Mouse (Mus musculus) liver, embryonic 14.5 days (tissue): ENCODE measurements around the gene Polr1d. TPM values are rescaled to one million over a fixed set of nuclear protein-coding genes. Genes with fewer than 3 reads are reported as not detected.

Experiments used
- ATAC-seq: fragments of 200-750 bp; cut with Nextera tagmentation; 2 replicates; pipeline ENCODE4 v1.8.0; 2017; ENCODE audit warnings: moderate number of reproducible peaks, mild to moderate bottlenecking, moderate library complexity; ENCODE audit not compliant: insufficient read depth
- DNase-seq, 3 experiments: peaks; one replicate each; pipeline ENCODE4 v3.0.0-alpha.2; 2012 to 2013; ENCODE audit warnings: low read depth in 3 of 3, low spot score in 3 of 3
- H3K27ac ChIP-seq: fragments of 300-500 bp; sonication (generic); 2 replicates; pipeline ENCODE4 v1.5.1; 2014; ENCODE audit warnings: moderate library complexity, mild to moderate bottlenecking, control low read depth, inconsistent platforms
- H3K27me3 ChIP-seq: fragments of 300-500 bp; sonication (generic); 2 replicates; pipeline ENCODE4 v1.6.1; 2014; ENCODE audit warnings: mild to moderate bottlenecking, low read length, moderate library complexity; ENCODE audit not compliant: control insufficient read depth, insufficient read depth
- H3K36me3 ChIP-seq: fragments of 300-500 bp; sonication (generic); replicated peaks from 2 replicates; pipeline ENCODE4 v1.6.1; 2014; ENCODE audit warnings: low read depth; ENCODE audit not compliant: control insufficient read depth, insufficient read depth
- H3K4me1 ChIP-seq, 2 experiments: fragments of 200-500 bp in 1 of 2; fragments of 300-500 bp in 1 of 2; sonication (generic) in 1 of 2; replicated peaks; 2 replicates each; pipeline ENCODE4 v1.6.1; 2012 to 2014; ENCODE audit warnings: antibody characterized with exemption in 1 of 2, inconsistent platforms in 1 of 2, low read length in 1 of 2; ENCODE audit not compliant: control insufficient read depth in 2 of 2, insufficient read depth in 2 of 2
- H3K4me2 ChIP-seq: fragments of 300-500 bp; sonication (generic); 2 replicates; pipeline ENCODE4 v1.6.1; 2014; ENCODE audit warnings: low read depth, mild to moderate bottlenecking, control low read depth, moderate library complexity
- H3K4me3 ChIP-seq, 2 experiments: fragments of 200-500 bp in 1 of 2; fragments of 300-500 bp in 1 of 2; sonication (generic) in 1 of 2; 2 replicates each; pipeline ENCODE4 v1.5.1; 2012 to 2014; ENCODE audit warnings: low read depth in 2 of 2, low read length in 2 of 2, mild to moderate bottlenecking in 2 of 2, control low read depth in 1 of 2, inconsistent platforms in 1 of 2, moderate library complexity in 1 of 2; ENCODE audit not compliant: insufficient read depth in 1 of 2
- H3K9ac ChIP-seq: fragments of 300-500 bp; sonication (generic); replicated peaks from 2 replicates; pipeline ENCODE4 v1.6.1; 2014; ENCODE audit warnings: mild to moderate bottlenecking, control low read depth, moderate library complexity
- H3K9me3 ChIP-seq: fragments of 300-500 bp; sonication (generic); 2 replicates; pipeline ENCODE4 v1.6.1; 2016; ENCODE audit warnings: low read length, mixed read lengths; ENCODE audit not compliant: control insufficient read depth
- CTCF ChIP-seq: IDR thresholded peaks from 2 replicates; pipeline ENCODE4 v1.5.1; 2016; ENCODE audit warnings: antibody characterized with exemption, low read depth, control low read depth
- EP300 ChIP-seq: IDR thresholded peaks from 2 replicates; pipeline ENCODE4 v1.6.1; 2016; ENCODE audit warnings: antibody characterized with exemption, low read depth
- WGBS: fragments of 180-500 bp; shearing (Covaris S2); extraction: QIAGEN DNeasy Blood & Tissue Kit; methylation state at CpG from one replicate; pipeline ENCODE4 v1.1.7; 2014; ENCODE audit not compliant: insufficient replicate concordance; 5-methylcytosine and 5-hydroxymethylcytosine counted together
- polyA plus RNA-seq, 2 experiments: library from polyadenylated mRNA; depleted of rRNA in 1 of 2; stranded (reverse) in 1 of 2; unstranded in 1 of 2; fragments of >200 nt; fragmentation: Nextera tagmentation in 1 of 2; extraction: Ambion mirVana in 1 of 2; gene quantifications; 2 replicates each; pipeline versions ENCODE4 v1.2.1 to v1.2.3; 2012 to 2014

The Polr1d gene
- polyA plus RNA-seq, 2 experiments, result 58.6 to 87.1 TPM

GRCm38 (mm10) chr5:147036028-147036427, 40.8 kb upstream of the Polr1d start:
- no peaks in the 10 kb centered on the region for H3K9me3 ChIP-seq
- no peak overlapping the region for H3K27ac ChIP-seq
- H3K4me2 ChIP-seq, result no peak overlapping the region
- H3K4me3 ChIP-seq, result no peak overlapping the region
- no peaks in the 10 kb centered on the region; the same call in 1 of the 2 replicates for H3K36me3 ChIP-seq
- H3K4me1 ChIP-seq, result no peaks in the 10 kb centered on the region
- H3K9ac ChIP-seq, result no peak overlapping the region
- no peak for DNase-seq
- 63% methylated on average over 10 of the region's 10 CpGs for WGBS
- TF ChIP-seq EP300, result no peak
- TF ChIP-seq CTCF, result no peak
- no peaks in the 10 kb centered on the region for H3K27me3 ChIP-seq
- ATAC-seq, result no peak

- Histone ChIP-seq H3K9me3 (no peaks in the 10 kb centered on the region), H3K27me3 (no peaks in the 10 kb centered on the region), H3K9ac (no peak overlapping the region), H3K4me1 (no peaks in the 10 kb centered on the region), H3K36me3 (no peaks in the 10 kb centered on the region; the same call in 1 of the 2 replicates), H3K4me2 (no peak overlapping the region), H3K27ac (no peak overlapping the region), H3K4me3 (no peak overlapping the region)
- DNase-seq, result no peak
- TF ChIP-seq EP300 (no peak), CTCF (no peak)
- ATAC-seq, result no peak
- 80% methylated on average over 5 of the region's 5 CpGs for WGBS
Measured at GRCm38 (mm10) chr5:147036661-147037060, 40.2 kb upstream of the Polr1d start.

DNA sequence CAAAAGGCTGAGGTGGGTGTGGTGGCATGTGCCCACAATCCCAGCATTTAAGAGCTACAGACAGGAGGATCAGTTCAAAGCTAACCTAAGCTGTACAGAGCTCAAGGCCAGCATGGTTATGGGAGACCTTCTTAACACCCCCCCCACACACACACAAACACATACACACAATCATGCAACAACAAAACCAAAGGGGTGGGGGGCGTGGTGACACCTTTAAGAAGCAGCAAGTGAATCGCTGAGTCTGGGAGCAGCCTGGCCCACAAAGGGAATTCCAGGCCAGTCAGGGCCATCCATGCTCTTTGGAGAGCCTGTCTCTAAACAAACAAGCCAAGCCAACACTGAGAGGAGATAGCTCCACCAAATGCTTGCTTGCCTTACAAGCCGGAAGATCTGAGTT, 39.2 kb upstream of the Polr1d start:
- WGBS, result 59% methylated on average over 3 of the region's 3 CpGs
- Histone ChIP-seq H3K4me1 (no peaks in the 10 kb centered on the region), H3K4me3 (no peak overlapping the region), H3K4me2 (no peak overlapping the region), H3K27ac (no peak overlapping the region), H3K27me3 (no peaks in the 10 kb centered on the region), H3K9me3 (no peaks in the 10 kb centered on the region), H3K36me3 (no peaks in the 10 kb centered on the region; the same call in 1 of the 2 replicates), H3K9ac (no peak overlapping the region)
- ATAC-seq (no peak), DNase-seq (no peak)
- TF ChIP-seq CTCF (no peak), EP300 (no peak)

DNA sequence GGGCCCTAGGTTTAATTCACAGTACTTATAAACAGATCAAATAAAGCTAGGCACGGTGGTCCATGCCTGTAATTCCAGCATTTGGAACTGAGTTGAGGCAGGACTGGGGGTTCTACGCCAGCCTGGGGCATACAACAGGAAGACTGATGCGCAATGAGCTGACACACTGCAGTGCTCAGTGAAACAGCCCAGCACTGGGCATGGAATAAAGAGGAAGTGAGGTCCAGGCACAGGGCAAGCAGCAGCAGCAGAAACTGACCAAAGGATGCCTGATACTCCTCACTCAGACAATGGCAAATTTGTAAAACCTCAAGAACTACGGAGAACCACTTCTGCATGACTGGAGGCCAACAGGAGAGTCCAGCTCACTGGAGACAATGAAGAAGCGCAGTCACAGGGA, 37.5 kb upstream of the Polr1d start:
- H3K36me3 ChIP-seq, result no peaks in the 10 kb centered on the region; the same call in 1 of the 2 replicates
- H3K9ac ChIP-seq, result no peak overlapping the region
- H3K4me1 ChIP-seq, result no peaks in the 10 kb centered on the region
- 63% methylated on average over 5 of the region's 5 CpGs for WGBS
- TF ChIP-seq CTCF (no peak), EP300 (no peak)
- H3K27me3 ChIP-seq, result no peaks in the 10 kb centered on the region
- H3K27ac ChIP-seq, result no peak overlapping the region
- H3K4me3 ChIP-seq, result no peak overlapping the region
- H3K4me2 ChIP-seq, result no peak overlapping the region
- no peak for ATAC-seq
- no peaks in the 10 kb centered on the region for H3K9me3 ChIP-seq
- DNase-seq, result no peak

GRCm38 (mm10) chr5:147041965-147042937, 34.6 kb upstream of the Polr1d start:
- H3K4me2 ChIP-seq, result no peak overlapping the region
- no peak overlapping the region for H3K4me3 ChIP-seq
- TF ChIP-seq CTCF (no peak), EP300 (no peak)
- H3K9me3 ChIP-seq, result no peaks in the 10 kb centered on the region
- WGBS, result 80% methylated on average over 40 of the region's 40 CpGs
- H3K27ac ChIP-seq, result no peak overlapping the region
- H3K9ac ChIP-seq, result no peak overlapping the region
- H3K4me1 ChIP-seq, result no peaks in the 10 kb centered on the region
- ATAC-seq (no peak), DNase-seq (no peak)
- no peaks in the 10 kb centered on the region for H3K27me3 ChIP-seq
- no peaks in the 10 kb centered on the region; the same call in 1 of the 2 replicates for H3K36me3 ChIP-seq
